Mouse (Mus musculus) cerebellum, adult 2 months (tissue): ENCODE data around the gene Apobec3.
"Not testable (repeated sequence)": the region's sequence is repeated elsewhere in the genome, so short reads cannot be mapped to it uniquely, and the experiment has no call there.

ENCODE experiments used
- CTCF ChIP-seq: fragments of 200-500 bp; IDR thresholded peaks from 2 replicates; pipeline ENCODE4 v1.5.1; 2011; ENCODE audit warnings: low read depth, mild to moderate bottlenecking, control low read depth, low read length, moderate library complexity, borderline replicate concordance; ENCODE audit not compliant: insufficient read depth
- POLR2A ChIP-seq: fragments of 200-500 bp; IDR thresholded peaks from 2 replicates; pipeline ENCODE4 v1.6.1; 2011; ENCODE audit warnings: low read length, control low read depth, borderline replicate concordance; ENCODE audit not compliant: insufficient read depth

- TF ChIP-seq POLR2A, CTCF: not testable (repeated sequence)
Observed at GRCm38 (mm10) chr15:79904678-79905077, 13.2 kb downstream of the Apobec3 start.
